Mouse (Mus musculus): ENCODE measurements around the gene Tmem245.

- TF ChIP-seq CTCF (IDR thresholded peaks at IDR 0.05; ENCODE audit: low read depth) (no peak), EP300 (IDR thresholded peaks at IDR 0.05; ENCODE audit: low read depth) (no peak)
Observed at GRCm38 (mm10) chr4:56824231-56824630, 123.0 kb downstream of the Tmem245 start.
